Mouse (Mus musculus): ENCODE data around the gene Trpm8. TPM values are rescaled to one million over a fixed set of nuclear protein-coding genes. Genes with fewer than 3 reads are reported as not detected.

The Trpm8 gene
- polyA plus RNA-seq, 1 experiment: not detected

GRCm38 (mm10) chr1:88357458-88358090 is 80.1 kb downstream of the Trpm8 start:
- Histone ChIP-seq H3K27me3 (ENCODE audit: control insufficient read depth) (no peaks in the 10 kb centered on the region), H3K4me1 (ENCODE audit: control insufficient read depth) (no peaks in the 10 kb centered on the region), H3K36me3 (ENCODE audit: control insufficient read depth) (no peaks in the 10 kb centered on the region), H3K4me3 (replicated peaks) (no peak overlapping the region), H3K9me3 (ENCODE audit: control insufficient read depth, low read length) (no peaks in the 10 kb centered on the region)
- TF ChIP-seq GATA1 (IDR thresholded peaks at IDR 0.05; ENCODE audit: low read length) (no peak), TAL1 (IDR thresholded peaks at IDR 0.05; ENCODE audit: low read length) (no peak)

- Histone ChIP-seq H3K4me3 (replicated peaks) (no peak overlapping the region), H3K9me3 (ENCODE audit: control insufficient read depth, low read length) (no peaks in the 10 kb centered on the region), H3K36me3 (ENCODE audit: control insufficient read depth) (no peaks in the 10 kb centered on the region), H3K4me1 (ENCODE audit: control insufficient read depth) (no peaks in the 10 kb centered on the region), H3K27me3 (ENCODE audit: control insufficient read depth) (no peaks in the 10 kb centered on the region)
- TF ChIP-seq GATA1 (IDR thresholded peaks at IDR 0.05; ENCODE audit: low read length) (no peak), TAL1 (IDR thresholded peaks at IDR 0.05; ENCODE audit: low read length) (no peak)
Observed at GRCm38 (mm10) chr1:88358102-88358654, 80.7 kb downstream of the Trpm8 start.

- no peaks in the 10 kb centered on the region for H3K9me3 ChIP-seq (ENCODE audit: control insufficient read depth, low read length)
- H3K4me1 ChIP-seq (ENCODE audit: control insufficient read depth): no peaks in the 10 kb centered on the region
- H3K27me3 ChIP-seq (ENCODE audit: control insufficient read depth): no peaks in the 10 kb centered on the region
- TF ChIP-seq GATA1 (IDR thresholded peaks at IDR 0.05; ENCODE audit: low read length) (no peak), TAL1 (IDR thresholded peaks at IDR 0.05; ENCODE audit: low read length) (no peak)
- no peak overlapping the region for H3K4me3 ChIP-seq (replicated peaks)
- no peaks in the 10 kb centered on the region for H3K36me3 ChIP-seq (ENCODE audit: control insufficient read depth)
Observed at GRCm38 (mm10) chr1:88361085-88361484, 83.6 kb downstream of the Trpm8 start.

GRCm38 (mm10) chr1:88366881-88367644 is 89.6 kb downstream of the Trpm8 start:
- TF ChIP-seq TAL1 (IDR thresholded peaks at IDR 0.05; ENCODE audit: low read length): no peak
- no peak for TF ChIP-seq GATA1 (IDR thresholded peaks at IDR 0.05; ENCODE audit: low read length)
- Histone ChIP-seq H3K27me3 (ENCODE audit: control insufficient read depth) (no peaks in the 10 kb centered on the region), H3K9me3 (ENCODE audit: control insufficient read depth, low read length) (peaks cover 2% of the 10 kb centered on the region), H3K36me3 (ENCODE audit: control insufficient read depth) (no peaks in the 10 kb centered on the region), H3K4me1 (ENCODE audit: control insufficient read depth) (no peaks in the 10 kb centered on the region), H3K4me3 (replicated peaks) (no peak overlapping the region)

- H3K27me3 ChIP-seq (ENCODE audit: control insufficient read depth): no peaks in the 10 kb centered on the region
- H3K36me3 ChIP-seq (ENCODE audit: control insufficient read depth): no peaks in the 10 kb centered on the region
- H3K9me3 ChIP-seq (ENCODE audit: control insufficient read depth, low read length): no peaks in the 10 kb centered on the region
- no peak for TF ChIP-seq TAL1 (IDR thresholded peaks at IDR 0.05; ENCODE audit: low read length)
- no peak for TF ChIP-seq GATA1 (IDR thresholded peaks at IDR 0.05; ENCODE audit: low read length)
- no peaks in the 10 kb centered on the region for H3K4me1 ChIP-seq (ENCODE audit: control insufficient read depth)
- no peak overlapping the region for H3K4me3 ChIP-seq (replicated peaks)
Observed at GRCm38 (mm10) chr1:88378446-88378845, 101.0 kb downstream of the Trpm8 start.

GRCm38 (mm10) chr1:88391632-88392031 is 114.2 kb downstream of the Trpm8 start:
- Histone ChIP-seq H3K9me3 (ENCODE audit: control insufficient read depth, low read length) (no peaks in the 10 kb centered on the region), H3K4me1 (ENCODE audit: control insufficient read depth) (no peaks in the 10 kb centered on the region), H3K4me3 (replicated peaks) (no peak overlapping the region), H3K36me3 (ENCODE audit: control insufficient read depth) (no peaks in the 10 kb centered on the region), H3K27me3 (ENCODE audit: control insufficient read depth) (no peaks in the 10 kb centered on the region)
- TF ChIP-seq GATA1 (IDR thresholded peaks at IDR 0.05; ENCODE audit: low read length) (no peak), TAL1 (IDR thresholded peaks at IDR 0.05; ENCODE audit: low read length) (no peak)

- Histone ChIP-seq H3K4me1 (ENCODE audit: control insufficient read depth) (no peaks in the 10 kb centered on the region), H3K4me3 (replicated peaks) (no peak overlapping the region), H3K36me3 (ENCODE audit: control insufficient read depth) (no peaks in the 10 kb centered on the region), H3K9me3 (ENCODE audit: control insufficient read depth, low read length) (no peaks in the 10 kb centered on the region), H3K27me3 (ENCODE audit: control insufficient read depth) (no peaks in the 10 kb centered on the region)
- TF ChIP-seq GATA1 (IDR thresholded peaks at IDR 0.05; ENCODE audit: low read length): no peak
- no peak for TF ChIP-seq TAL1 (IDR thresholded peaks at IDR 0.05; ENCODE audit: low read length)
Observed at GRCm38 (mm10) chr1:88393321-88393720, 115.9 kb downstream of the Trpm8 start.

GRCm38 (mm10) chr1:88403378-88403777 is 125.9 kb downstream of the Trpm8 start:
- no peaks in the 10 kb centered on the region for H3K4me1 ChIP-seq (ENCODE audit: control insufficient read depth)
- H3K27me3 ChIP-seq (ENCODE audit: control insufficient read depth): no peaks in the 10 kb centered on the region
- no peaks in the 10 kb centered on the region for H3K36me3 ChIP-seq (ENCODE audit: control insufficient read depth)
- no peaks in the 10 kb centered on the region for H3K9me3 ChIP-seq (ENCODE audit: control insufficient read depth, low read length)
- H3K4me3 ChIP-seq (replicated peaks): no peak overlapping the region
- TF ChIP-seq TAL1 (IDR thresholded peaks at IDR 0.05; ENCODE audit: low read length): no peak
- no peak for TF ChIP-seq GATA1 (IDR thresholded peaks at IDR 0.05; ENCODE audit: low read length)

- Histone ChIP-seq H3K36me3 (ENCODE audit: control insufficient read depth) (no peaks in the 10 kb centered on the region), H3K4me3 (replicated peaks) (no peak overlapping the region), H3K27me3 (ENCODE audit: control insufficient read depth) (no peaks in the 10 kb centered on the region), H3K9me3 (ENCODE audit: control insufficient read depth, low read length) (no peaks in the 10 kb centered on the region), H3K4me1 (ENCODE audit: control insufficient read depth) (no peaks in the 10 kb centered on the region)
- TF ChIP-seq TAL1 (IDR thresholded peaks at IDR 0.05; ENCODE audit: low read length) (no peak), GATA1 (IDR thresholded peaks at IDR 0.05; ENCODE audit: low read length) (no peak)
Observed at GRCm38 (mm10) chr1:88406078-88406806, 128.8 kb downstream of the Trpm8 start.
